Mouse (Mus musculus): ENCODE data around the gene Eef1a2. TPM values are rescaled to one million over a fixed set of nuclear protein-coding genes. Genes with fewer than 3 reads are reported as not detected.
A peak's percentile ranks its signal among the peaks of the same experiment; 100 is the strongest.

The Eef1a2 gene
- total RNA-seq, 2 experiments from 2014 or later, result 2,005 to 2,177 TPM

GRCm38 (mm10) chr2:181155801-181156200 is 1.0 kb downstream of the Eef1a2 start:
- peak; percentile 90 for DNase-seq
- Histone ChIP-seq H3K27ac (peak overlapping the region; percentile 99), H3K4me3 (peak overlapping the region; percentile 88)
- intact Hi-C loops (cut with DNase I), result no loop called here
- no peak for TF ChIP-seq CTCF (IDR thresholded peaks at IDR 0.05)

- peak; percentile 80 for DNase-seq
- Histone ChIP-seq H3K4me3 (peak overlapping the region; percentile 88), H3K27ac (peak overlapping the region; percentile 99)
- no peak for TF ChIP-seq CTCF (IDR thresholded peaks at IDR 0.05)
- intact Hi-C loops (cut with DNase I), result no loop called here
These were observed 1.9 kb downstream of the Eef1a2 start for GRCm38 (mm10) chr2:181154831-181155415.

DNA sequence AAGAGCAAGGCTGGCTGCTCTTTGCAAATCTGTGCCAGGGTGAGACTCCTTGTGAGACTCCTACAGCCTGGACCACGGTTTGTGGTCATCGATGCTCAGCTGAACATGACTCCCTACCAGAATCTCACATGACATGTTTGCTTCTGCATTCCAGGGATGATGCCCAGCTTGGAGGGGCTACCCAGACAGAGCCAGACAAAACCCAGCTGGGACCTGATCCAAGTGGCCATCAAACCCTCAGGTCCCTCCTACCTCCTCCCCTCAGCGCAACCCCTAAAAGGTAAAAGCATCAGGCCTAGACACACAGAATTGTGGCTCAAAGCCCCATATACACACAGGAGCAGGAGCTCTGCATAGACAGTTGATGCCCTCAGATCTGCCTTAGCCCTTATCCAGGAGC is 2.5 kb downstream of the Eef1a2 start:
- DNase-seq, result no peak
- peak overlapping the region; percentile 88 for H3K4me3 ChIP-seq
- no peak for TF ChIP-seq CTCF (IDR thresholded peaks at IDR 0.05)
- peak overlapping the region; percentile 99 for H3K27ac ChIP-seq
- intact Hi-C loops (cut with DNase I), result no loop called here

DNA sequence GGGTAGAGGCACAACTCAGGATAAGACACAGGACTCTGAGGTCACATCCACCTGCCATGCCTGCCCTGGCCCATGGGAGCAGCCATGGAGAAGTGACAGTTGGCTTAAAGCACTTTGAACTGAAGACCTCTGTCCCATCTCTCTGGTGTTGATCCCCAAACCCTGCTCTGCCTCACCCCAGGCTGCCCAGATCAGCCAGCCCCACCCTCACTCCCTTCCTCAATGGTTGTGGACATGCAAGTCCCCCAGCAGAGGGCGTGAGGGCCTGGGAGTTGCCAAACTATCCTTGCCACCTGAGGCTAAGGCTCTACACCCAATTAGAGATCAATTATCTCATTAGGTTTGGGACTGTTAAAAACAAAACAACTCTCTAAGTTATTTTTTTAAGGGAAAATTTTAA is 3.0 kb downstream of the Eef1a2 start:
- peak overlapping the region; percentile 99 for H3K27ac ChIP-seq
- H3K4me3 ChIP-seq, result peak overlapping the region; percentile 88
- TF ChIP-seq CTCF (IDR thresholded peaks at IDR 0.05), result peak; percentile 71
- intact Hi-C loops (cut with DNase I), result no loop called here
- peak; percentile 73 for DNase-seq

- Histone ChIP-seq H3K27ac (peak overlapping the region; percentile 99), H3K4me3 (peak overlapping the region; percentile 88)
- intact Hi-C loops (cut with DNase I), result no loop called here
- DNase-seq, result no peak
- no peak for TF ChIP-seq CTCF (IDR thresholded peaks at IDR 0.05)
These were observed 3.7 kb downstream of the Eef1a2 start for GRCm38 (mm10) chr2:181153131-181153530.

GRCm38 (mm10) chr2:181152701-181153100 is 4.1 kb downstream of the Eef1a2 start:
- TF ChIP-seq CTCF (IDR thresholded peaks at IDR 0.05), result no peak
- H3K27ac ChIP-seq, result peak overlapping the region; percentile 99
- intact Hi-C loops (cut with DNase I), result no loop called here
- H3K4me3 ChIP-seq, result peak overlapping the region; percentile 88
- no peak for DNase-seq

- no peak for DNase-seq
- no peak for TF ChIP-seq CTCF (IDR thresholded peaks at IDR 0.05)
- intact Hi-C loops (cut with DNase I), result no loop called here
- Histone ChIP-seq H3K4me3 (peak overlapping the region; percentile 88), H3K27ac (peak overlapping the region; percentile 69)
These were observed 6.5 kb downstream of the Eef1a2 start for GRCm38 (mm10) chr2:181150281-181150680.

DNA sequence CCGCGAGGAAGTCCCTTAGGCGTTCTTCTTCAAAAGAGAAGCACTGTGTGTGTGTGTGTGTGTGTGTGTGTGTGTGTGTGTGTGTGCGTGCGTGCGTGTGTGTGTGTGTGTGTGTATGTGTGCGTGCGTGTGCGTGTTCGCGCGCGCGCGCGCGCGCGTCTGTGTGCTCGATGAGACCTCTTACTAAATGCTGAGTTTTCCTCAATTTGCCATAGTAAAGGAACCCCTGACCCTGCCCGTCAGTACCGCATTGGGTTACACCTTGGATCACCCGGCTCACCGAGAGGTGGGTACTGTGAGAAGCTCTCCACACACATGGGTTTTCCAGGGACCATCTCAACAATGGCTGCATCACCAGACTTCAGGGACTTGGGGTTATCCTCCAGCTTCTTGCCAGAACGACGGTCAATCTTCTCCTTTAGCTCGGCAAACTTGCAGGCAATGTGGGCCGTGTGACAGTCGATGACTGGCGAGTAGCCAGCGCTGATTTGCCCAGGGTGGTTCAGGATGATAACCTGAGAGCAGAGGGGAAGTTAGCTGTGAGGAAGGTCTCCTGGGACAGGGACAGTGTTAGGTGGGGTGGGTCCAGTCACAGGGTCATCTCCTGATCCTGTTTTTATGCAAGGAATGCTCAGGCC is 8.4 kb downstream of the Eef1a2 start:
- peak overlapping the region; percentile 86 for H3K27ac ChIP-seq
- no peak for TF ChIP-seq CTCF (IDR thresholded peaks at IDR 0.05)
- peak; percentile 63 for DNase-seq
- intact Hi-C loops (cut with DNase I), result no loop called here
- peak overlapping the region; percentile 88 for H3K4me3 ChIP-seq

DNA sequence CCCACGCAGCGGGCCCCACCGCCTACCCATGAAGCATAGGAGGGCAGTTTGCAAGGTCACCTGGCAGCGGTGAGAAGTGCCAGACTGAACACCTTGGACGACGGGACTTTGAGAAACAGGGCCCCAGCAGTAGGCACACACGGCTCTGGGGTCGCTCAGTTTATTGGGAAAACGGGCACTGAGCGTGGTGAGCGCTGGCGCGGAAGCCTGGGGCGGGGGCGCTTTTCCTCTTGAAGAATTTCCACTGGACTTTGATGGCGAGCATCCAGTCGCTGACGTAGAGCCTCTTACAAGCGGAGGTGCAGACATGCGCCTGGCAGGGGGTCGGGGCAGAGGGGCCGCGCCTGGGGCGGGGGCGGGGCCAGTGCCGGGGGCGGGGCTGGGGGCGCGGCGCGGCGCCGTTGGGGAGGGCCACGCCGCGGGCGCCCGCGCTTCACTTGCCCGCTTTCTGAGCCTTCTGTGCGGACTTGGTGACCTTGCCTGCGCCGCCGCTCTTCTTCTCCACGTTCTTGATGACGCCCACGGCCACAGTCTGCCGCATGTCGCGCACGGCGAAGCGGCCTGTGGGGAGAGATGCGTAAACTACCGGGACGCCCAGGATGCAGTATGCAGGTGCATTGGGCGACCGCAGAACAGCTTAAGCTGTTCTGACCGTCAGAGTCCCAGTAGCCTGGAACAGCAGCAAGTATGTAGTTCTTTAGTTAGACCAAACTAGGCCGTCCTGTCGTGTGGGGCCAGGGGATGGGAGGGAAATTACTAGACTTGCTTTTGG is 9.1 kb downstream of the Eef1a2 start:
- intact Hi-C loops (cut with DNase I), result no loop called here
- peak; percentile 60 for DNase-seq
- TF ChIP-seq CTCF (IDR thresholded peaks at IDR 0.05), result no peak
- Histone ChIP-seq H3K4me3 (peak overlapping the region; percentile 70), H3K27ac (peak overlapping the region; percentile 86)

DNA sequence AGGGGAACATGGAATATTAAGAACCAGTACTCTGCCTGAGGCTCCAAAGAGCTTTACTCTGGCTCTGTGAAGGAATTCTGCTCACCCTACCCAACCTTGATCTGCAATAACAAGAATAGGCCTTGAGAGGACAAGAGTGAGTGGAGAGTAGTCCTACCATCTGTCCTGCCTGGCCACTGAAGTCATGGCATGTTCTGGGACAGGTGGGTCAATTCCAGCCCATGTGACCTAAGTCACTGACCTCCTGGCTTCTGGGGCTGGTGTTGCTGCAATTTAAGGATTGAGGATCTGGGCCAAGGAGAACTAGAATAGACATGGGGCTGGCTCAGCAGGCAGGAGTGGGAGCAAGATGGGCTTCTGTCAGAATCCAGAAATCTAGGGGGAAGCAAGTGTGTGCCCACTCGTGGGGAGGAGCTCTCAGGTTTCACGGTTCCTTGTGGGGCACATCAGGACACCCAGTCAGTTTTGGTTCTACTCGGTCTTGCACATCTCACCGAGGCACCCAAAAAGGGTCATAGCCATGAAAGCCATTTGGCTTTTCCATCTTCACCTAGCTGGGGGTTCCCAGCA is 9.8 kb downstream of the Eef1a2 start:
- intact Hi-C loops (cut with DNase I), result no loop called here
- peak overlapping the region; percentile 70 for H3K4me3 ChIP-seq
- peak overlapping the region; percentile 86 for H3K27ac ChIP-seq
- TF ChIP-seq CTCF (IDR thresholded peaks at IDR 0.05), result no peak
- DNase-seq, result peak; percentile 82

DNA sequence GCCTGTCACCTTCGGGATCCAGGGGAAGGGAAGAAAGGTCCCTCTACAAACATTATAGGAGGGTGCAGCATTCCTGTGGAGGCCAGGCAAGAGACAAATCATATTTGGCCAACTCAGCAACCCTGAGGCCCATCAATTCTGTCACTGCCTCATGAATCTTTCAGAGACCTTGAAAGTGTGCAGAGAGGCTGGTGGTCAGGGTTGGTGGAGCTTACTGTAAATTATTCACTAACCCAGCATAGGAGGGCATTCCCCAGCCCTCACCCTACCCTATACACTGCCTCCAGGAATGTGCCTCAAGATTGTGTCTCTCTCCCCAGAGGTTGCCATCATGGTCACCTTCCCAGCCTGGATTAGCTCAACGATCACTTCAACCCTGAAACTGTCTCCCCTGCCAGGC is 12.1 kb downstream of the Eef1a2 start:
- intact Hi-C loops (cut with DNase I), result no loop called here
- no peak for DNase-seq
- no peak for TF ChIP-seq CTCF (IDR thresholded peaks at IDR 0.05)
- no peak overlapping the region for H3K4me3 ChIP-seq
- no peak overlapping the region for H3K27ac ChIP-seq

DNA sequence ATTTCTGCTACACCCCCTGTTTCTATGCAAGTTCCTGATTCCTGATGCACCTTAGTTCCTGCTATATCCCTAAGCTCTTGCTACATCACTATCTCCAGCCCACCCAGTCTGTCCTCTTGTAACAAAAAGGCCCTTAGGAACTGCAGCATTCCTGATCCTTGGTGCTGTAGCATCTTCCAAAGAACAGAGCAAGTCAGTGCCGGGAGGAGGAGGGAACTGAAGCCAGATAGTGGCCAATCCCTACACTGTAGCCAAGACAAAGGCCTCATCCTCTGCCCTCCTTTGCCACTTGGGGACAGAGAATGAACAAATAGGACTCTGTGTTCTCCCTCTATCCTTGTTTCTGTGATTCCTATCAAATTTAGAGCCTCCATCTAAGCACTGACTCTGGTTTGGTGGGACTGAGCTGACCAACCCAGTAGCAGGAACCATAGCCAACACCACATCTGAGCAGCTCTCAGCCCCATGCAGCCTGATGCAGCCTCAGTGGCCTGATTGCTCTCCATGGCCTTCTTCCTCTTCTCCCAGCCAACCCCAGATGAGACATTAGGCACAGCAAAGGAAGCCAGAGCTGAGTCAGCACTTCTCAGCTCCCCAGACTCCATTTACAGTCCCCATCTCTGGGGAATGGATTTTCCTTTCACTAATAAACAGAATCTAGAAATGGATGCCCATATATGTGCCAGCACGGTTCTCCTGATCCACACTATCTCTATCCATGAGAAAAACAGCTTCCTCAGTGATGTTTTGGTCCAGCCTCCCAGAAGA is 13.1 kb downstream of the Eef1a2 start:
- DNase-seq, result peak; percentile 26
- Histone ChIP-seq H3K27ac (no peak overlapping the region), H3K4me3 (no peak overlapping the region)
- intact Hi-C loops (cut with DNase I), result no loop called here
- TF ChIP-seq CTCF (IDR thresholded peaks at IDR 0.05), result no peak
